8 mouse cellular contexts compared by ENCODE assay signal in the genomic region with DNA sequence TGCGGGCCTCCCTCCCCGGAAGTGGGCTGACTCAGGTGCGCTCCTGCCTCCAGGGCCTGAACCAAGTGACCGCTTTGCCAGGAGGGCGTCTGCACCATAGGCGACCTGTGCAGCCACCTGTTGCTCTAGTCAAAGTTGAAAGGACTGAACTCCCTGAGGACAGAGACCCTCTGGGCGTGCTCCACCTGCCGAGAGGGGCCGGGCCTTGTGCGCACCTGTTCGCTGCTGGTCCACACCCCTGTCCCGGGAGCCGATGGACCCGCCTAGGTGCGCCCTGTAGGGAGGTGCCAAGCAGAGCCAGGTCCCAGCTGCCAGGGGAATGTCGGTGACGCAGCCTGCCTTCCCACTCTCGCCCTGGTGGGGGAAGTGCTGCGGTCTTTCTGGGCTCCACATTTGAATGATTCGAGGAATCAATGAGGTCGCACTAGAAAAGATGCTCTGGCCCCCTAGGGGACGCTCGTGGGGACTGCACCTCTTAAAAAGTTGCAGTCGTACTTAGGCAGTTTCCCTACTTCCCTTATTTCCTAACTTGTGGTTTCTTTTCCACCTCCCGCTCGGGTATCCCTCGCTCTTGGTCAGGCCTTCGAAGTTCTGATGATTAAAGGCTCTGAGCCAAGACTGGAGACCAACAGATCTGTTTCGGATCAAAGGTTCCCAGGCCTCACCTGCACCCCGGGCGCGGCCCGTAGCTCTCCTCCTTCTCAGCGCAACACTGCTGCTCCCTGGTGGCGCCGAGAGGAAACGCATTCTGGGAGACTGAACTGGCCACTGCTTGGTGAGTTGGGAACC. TPM values are rescaled to one million over a fixed set of nuclear protein-coding genes. Genes with fewer than 3 reads are reported as not detected.
DNase-seq lines count a peak whose midpoint lies in the region; ATAC-seq lines count a peak whose summit lies in the region.

A gene (plus strand): TSS at position 290 of the 789 bp plus-strand sequence.

- peak within 1 kb of the TSS; percentile 65 for H3K27ac ChIP-seq in hindbrain, embryonic 15.5 days (replicated peaks)

- no peaks in the 10 kb centered on the region for H3K9me3 ChIP-seq in hindbrain, embryonic 15.5 days

- H3K4me1 ChIP-seq in hindbrain, embryonic 15.5 days (replicated peaks) = peaks cover 16% of the 10 kb centered on the region

- ATAC-seq in activated CD4-positive, CD25-positive, alpha-beta regulatory T cell, adult 4 months = peak; percentile 91
- ATAC-seq in hindbrain, embryonic 15.5 days (ENCODE audit: low FRiP score, low read depth) = peak; percentile 69
- ATAC-seq in megakaryocyte-erythroid progenitor cell, adult 5-6 weeks (replicated peaks; ENCODE audit: low FRiP score, low TSS enrichment, poor library complexity, severe bottlenecking) = peak; percentile 93

- H3K9ac ChIP-seq in hindbrain, embryonic 15.5 days = peak within 1 kb of the TSS; percentile 24; the same call in 1 of the 2 replicates

- peak; percentile 83 to 85 for DNase-seq in cerebellum, postnatal 36 days
- peak; percentile 85 for DNase-seq in gastrocnemius, adult 18-20 months (ENCODE audit: low spot score)
- peak; percentile 76 to 89 for DNase-seq in left cerebral cortex, postnatal 14 days (ENCODE audit: low spot score in 2 of 2)
- DNase-seq in right cerebral cortex, postnatal 14 days = peak; percentile 74
- DNase-seq in urinary bladder, postnatal 4 days (ENCODE audit: low spot score in 2 of 2) = peak; percentile 85 to 92

- peak within 1 kb of the TSS; percentile 62 for H3K4me2 ChIP-seq in hindbrain, embryonic 15.5 days

- H3K36me3 ChIP-seq in hindbrain, embryonic 15.5 days = no peaks in the 10 kb centered on the region

- under 1% methylated on average over 37 of the region's 37 CpGs for WGBS in hindbrain, embryonic 15.5 days

- intact Hi-C loops in left cerebral cortex, postnatal 14 days (cut with DNase I) = loop anchor here (5.0 kb wide), 2 partner anchors 44 to 124 kb away; no protein-coding TSS in a partner anchor

- peak within 1 kb of the TSS; percentile 33 for H3K4me3 ChIP-seq in hindbrain, embryonic 15.5 days

- H3K27me3 ChIP-seq in hindbrain, embryonic 15.5 days = peaks cover 21% of the 10 kb centered on the region

RNA-seq across cellular contexts. Expression of the gene that starts here (rescaled TPM):
- under 1 TPM; 0.55 to 0.86 TPM for polyA plus RNA-seq in activated CD4-positive, CD25-positive, alpha-beta regulatory T cell, adult 4 months (2017; shearing (Covaris generic))
- total RNA-seq in gastrocnemius, adult 18-20 months (2021) = not detected
- 0.69 and 1.1 TPM in 2 replicates for polyA plus RNA-seq in hindbrain, embryonic 15.5 days (2015; fragmentation: Nextera tagmentation; extraction: Ambion mirVana)
- under 1 TPM; 0.18 to 0.27 TPM for total RNA-seq in left cerebral cortex, postnatal 14 days (2021)
- total RNA-seq in megakaryocyte-erythroid progenitor cell, adult 5-6 weeks (2014; fragmentation: Nextera tagmentation) = not detected in 2 replicates
- not detected in 2 replicates for total RNA-seq in megakaryocyte-erythroid progenitor cell, adult 5-6 weeks (2017)

Comparison
In these comparisons a context has a peak if more than half of its experiments do, and no peak if none do; other contexts are left out.
1. Peak in every context shown above with its lines: DNase-seq, ATAC-seq, H3K4me3 ChIP-seq and H3K27ac ChIP-seq.
2. Peak in ATAC-seq in activated CD4-positive, CD25-positive, alpha-beta regulatory T cell, adult 4 months; RNA of the gene not detected or under 1 TPM.
3. Peak in DNase-seq in gastrocnemius, adult 18-20 months; RNA of the gene not detected or under 1 TPM.
4. Peak in DNase-seq in left cerebral cortex, postnatal 14 days; RNA of the gene not detected or under 1 TPM.
5. Peak in ATAC-seq in megakaryocyte-erythroid progenitor cell, adult 5-6 weeks; RNA of the gene not detected or under 1 TPM.